Mouse (Mus musculus): ENCODE results near the gene Olfr1427. TPM values are rescaled to one million over a fixed set of nuclear protein-coding genes. Genes with fewer than 3 reads are reported as not detected.
"Not testable (repeated sequence)": the region's sequence is repeated elsewhere in the genome, so short reads cannot be mapped to it uniquely, and the experiment has no call there.

The Olfr1427 gene
- polyA plus RNA-seq (2015; fragmentation: Nextera tagmentation; extraction: Ambion mirVana) = not detected in 2 replicates

DNA sequence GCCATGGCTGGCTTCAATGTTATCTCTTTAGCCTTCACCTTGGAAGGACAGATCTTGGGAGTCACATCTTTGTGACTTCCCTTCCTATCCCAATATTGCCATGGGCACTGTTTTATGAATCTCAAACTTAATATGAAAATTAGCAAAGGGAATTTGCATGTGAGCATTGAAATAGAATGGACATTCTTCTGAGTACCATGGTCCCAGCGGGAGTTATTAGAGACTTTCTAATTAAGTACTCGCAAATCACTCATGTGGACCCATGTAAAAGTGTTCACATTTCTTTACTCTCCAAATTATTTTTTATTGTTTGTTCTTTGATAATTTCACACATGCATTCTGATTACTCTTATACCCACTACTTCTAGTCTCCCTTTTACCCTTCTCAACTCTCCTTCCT, at the start of gene Olfr1427:
TSS of gene Olfr1427 (minus strand) at position 101 of the 400 bp plus-strand sequence.
- H3K4me1 ChIP-seq (replicated peaks) = no peaks in the 10 kb centered on the region
- no peak within 1 kb of the TSS for H3K4me2 ChIP-seq
- no peak for ATAC-seq (ENCODE audit: low FRiP score)
- H3K27me3 ChIP-seq = no peaks in the 10 kb centered on the region
- 91% methylated on average over 2 of the region's 2 CpGs for WGBS
- no peaks in the 10 kb centered on the region for H3K36me3 ChIP-seq
- H3K4me3 ChIP-seq = no peak within 1 kb of the TSS
- H3K9ac ChIP-seq = no peak within 1 kb of the TSS
- no peaks in the 10 kb centered on the region for H3K9me3 ChIP-seq
- H3K27ac ChIP-seq = no peak within 1 kb of the TSS

DNA sequence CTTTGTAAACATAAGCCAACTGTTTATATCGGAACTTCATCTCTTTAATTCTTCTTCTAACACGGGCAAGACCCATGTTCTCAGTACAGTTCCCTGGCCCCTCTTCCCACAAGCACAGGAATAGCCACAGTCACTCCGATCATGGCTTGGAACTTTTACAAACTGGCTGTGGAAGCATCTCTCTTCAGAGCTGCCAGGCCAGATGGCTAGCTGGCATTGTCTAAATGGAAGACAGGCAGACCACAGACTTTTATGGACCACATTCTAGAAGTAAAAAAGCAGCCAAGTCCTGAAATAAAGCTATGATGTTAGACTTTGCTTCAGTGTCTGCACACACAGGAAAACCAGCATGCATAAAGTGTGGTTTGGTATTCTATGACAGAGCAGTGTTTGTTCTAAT, 42.3 kb upstream of the Olfr1427 start:
- no peak for ATAC-seq (ENCODE audit: low FRiP score)
- Histone ChIP-seq H3K9ac (no peak overlapping the region), H3K4me1 (replicated peaks) (no peaks in the 10 kb centered on the region), H3K36me3 (no peaks in the 10 kb centered on the region), H3K27ac (no peak overlapping the region), H3K4me3 (no peak overlapping the region), H3K27me3 (no peaks in the 10 kb centered on the region), H3K9me3 (no peaks in the 10 kb centered on the region), H3K4me2 (no peak overlapping the region)
- WGBS = 95% methylated on average over 3 of the region's 3 CpGs

DNA sequence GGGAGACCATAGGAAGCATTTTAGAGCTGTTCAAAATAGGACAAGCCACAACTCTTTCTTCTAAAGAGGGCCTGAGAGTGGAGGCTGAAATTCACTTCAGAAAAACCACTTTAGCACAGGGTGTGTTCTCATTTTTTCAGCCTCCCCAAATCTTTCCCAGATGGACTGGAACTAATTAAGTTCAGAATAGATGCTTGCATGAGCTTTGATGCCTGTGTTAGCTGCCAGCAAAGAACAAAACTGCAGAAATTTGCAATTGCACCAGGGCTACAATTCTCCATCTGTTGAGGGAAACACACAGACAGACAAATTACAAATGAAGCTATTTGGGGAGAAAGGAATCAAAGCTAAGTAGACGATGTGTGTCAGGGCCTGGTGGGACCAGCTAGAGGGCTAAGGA, 40.2 kb upstream of the Olfr1427 start:
- H3K27ac ChIP-seq = no peak overlapping the region
- no peak for ATAC-seq (ENCODE audit: low FRiP score)
- no peak overlapping the region for H3K9ac ChIP-seq
- H3K9me3 ChIP-seq = no peaks in the 10 kb centered on the region
- H3K4me1 ChIP-seq (replicated peaks) = no peaks in the 10 kb centered on the region
- H3K27me3 ChIP-seq = no peaks in the 10 kb centered on the region
- no peak overlapping the region for H3K4me3 ChIP-seq
- H3K36me3 ChIP-seq = no peaks in the 10 kb centered on the region
- H3K4me2 ChIP-seq = no peak overlapping the region
- WGBS = 51% methylated on average over 1 of the region's 1 CpGs

DNA sequence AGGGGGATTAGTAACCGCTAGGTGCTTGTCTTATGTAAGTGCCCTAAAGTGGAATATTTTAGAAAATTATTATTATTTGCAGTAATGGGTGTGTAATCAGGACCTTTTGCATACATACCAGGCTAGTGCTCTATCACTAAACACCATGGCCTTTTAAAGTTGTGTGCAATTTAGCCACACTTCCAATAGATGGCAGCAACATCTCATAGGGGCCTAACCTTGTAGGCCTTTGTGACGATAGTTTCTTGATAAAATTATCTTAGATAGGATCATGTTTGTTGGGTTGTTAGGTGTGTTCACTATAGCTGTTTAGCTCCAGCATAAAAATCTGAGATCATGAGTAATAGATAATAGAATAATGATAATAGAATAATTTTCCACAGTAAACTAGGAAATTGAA, 31.2 kb upstream of the Olfr1427 start:
- no peak overlapping the region for H3K9ac ChIP-seq
- WGBS = 39% methylated on average over 2 of the region's 2 CpGs
- H3K27me3 ChIP-seq = no peaks in the 10 kb centered on the region
- H3K36me3 ChIP-seq = no peaks in the 10 kb centered on the region
- no peak overlapping the region for H3K27ac ChIP-seq
- ATAC-seq (ENCODE audit: low FRiP score) = no peak
- H3K4me2 ChIP-seq = no peak overlapping the region
- no peaks in the 10 kb centered on the region for H3K4me1 ChIP-seq (replicated peaks)
- no peak overlapping the region for H3K4me3 ChIP-seq
- H3K9me3 ChIP-seq = no peaks in the 10 kb centered on the region

DNA sequence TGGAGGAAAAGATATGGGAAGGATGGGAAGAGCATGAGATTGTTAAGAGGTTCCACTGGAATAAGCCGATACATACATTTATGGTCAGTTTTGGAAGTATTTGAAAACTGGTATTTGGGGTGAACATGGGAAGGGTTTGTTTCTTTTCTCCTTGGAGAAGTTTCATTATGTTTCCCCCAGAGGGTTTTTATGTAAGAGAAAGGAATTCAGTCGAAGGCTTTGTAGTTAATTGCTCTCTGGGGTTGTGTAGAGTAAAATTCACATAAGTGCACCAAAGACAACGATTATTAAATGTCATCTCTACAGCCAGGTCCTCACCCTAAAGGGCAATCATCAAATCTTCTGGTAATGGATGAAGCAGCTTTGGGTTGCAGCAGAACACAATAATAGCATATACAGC, 20.0 kb upstream of the Olfr1427 start, which contains the start of gene Olfr76:
TSS of gene Olfr76 (minus strand) at position 101 of the 400 bp plus-strand sequence.
- Histone ChIP-seq H3K27me3 (no peaks in the 10 kb centered on the region), H3K9me3 (no peaks in the 10 kb centered on the region), H3K4me2 (no peak within 1 kb of the TSS), H3K4me1 (replicated peaks) (no peaks in the 10 kb centered on the region), H3K36me3 (no peaks in the 10 kb centered on the region), H3K4me3 (no peak within 1 kb of the TSS), H3K27ac (no peak within 1 kb of the TSS), H3K9ac (no peak within 1 kb of the TSS)
- WGBS = 83% methylated on average over 3 of the region's 3 CpGs
- no peak for ATAC-seq (ENCODE audit: low FRiP score)

DNA sequence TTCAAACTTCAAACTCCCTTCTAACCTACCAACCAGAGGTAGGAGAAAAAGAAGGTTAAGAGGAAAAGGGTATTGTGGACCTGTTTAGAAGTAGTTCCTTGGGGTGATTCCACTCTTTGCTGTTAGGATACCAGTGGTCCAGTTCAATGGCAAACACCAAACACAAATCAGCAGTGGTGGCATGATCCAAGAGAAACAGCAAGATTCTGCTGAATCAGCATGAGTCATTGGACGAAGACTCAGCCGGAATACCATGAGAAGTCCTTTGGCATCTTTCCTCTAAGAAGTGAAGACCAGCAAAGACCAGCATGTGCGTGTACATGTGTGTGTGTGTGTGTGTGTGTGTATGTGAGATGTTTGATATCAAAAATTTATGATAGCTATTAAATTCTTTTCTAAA, 13.3 kb upstream of the Olfr1427 start:
- no peaks in the 10 kb centered on the region for H3K27me3 ChIP-seq
- H3K4me2 ChIP-seq = no peak overlapping the region
- no peak overlapping the region for H3K27ac ChIP-seq
- no peak for ATAC-seq (ENCODE audit: low FRiP score)
- no peaks in the 10 kb centered on the region for H3K36me3 ChIP-seq
- H3K9ac ChIP-seq = no peak overlapping the region
- no peaks in the 10 kb centered on the region for H3K4me1 ChIP-seq (replicated peaks)
- H3K9me3 ChIP-seq = no peaks in the 10 kb centered on the region
- WGBS = 95% methylated on average over 3 of the region's 3 CpGs
- no peak overlapping the region for H3K4me3 ChIP-seq

DNA sequence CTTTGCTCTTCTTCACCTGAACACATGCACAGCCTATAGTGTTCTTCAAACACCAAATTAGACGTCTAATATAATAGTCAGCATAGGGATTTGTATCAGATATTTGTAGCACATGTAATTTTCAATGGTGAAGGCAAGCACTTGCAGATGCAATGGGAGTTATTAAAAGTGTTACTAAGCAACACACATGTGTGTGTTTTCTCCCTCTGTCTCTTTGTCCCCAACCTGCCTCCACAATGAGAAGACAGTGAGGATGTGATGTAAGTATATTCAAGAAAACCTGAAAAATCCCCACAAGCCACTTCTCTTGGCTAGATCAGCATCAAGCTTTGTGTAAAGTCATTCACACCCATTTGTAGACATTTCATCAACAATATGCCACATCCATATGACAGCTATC, 12.7 kb upstream of the Olfr1427 start, which contains the start of gene Olfr1428:
TSS of gene Olfr1428 (minus strand) at position 101 of the 400 bp plus-strand sequence.
- H3K9me3 ChIP-seq = no peaks in the 10 kb centered on the region
- H3K27ac ChIP-seq = no peak within 1 kb of the TSS
- no peak within 1 kb of the TSS for H3K9ac ChIP-seq
- no peaks in the 10 kb centered on the region for H3K27me3 ChIP-seq
- ATAC-seq (ENCODE audit: low FRiP score) = no peak
- H3K36me3 ChIP-seq = no peaks in the 10 kb centered on the region
- WGBS = 85% methylated on average over 1 of the region's 1 CpGs
- no peak within 1 kb of the TSS for H3K4me3 ChIP-seq
- H3K4me2 ChIP-seq = no peak within 1 kb of the TSS
- no peaks in the 10 kb centered on the region for H3K4me1 ChIP-seq (replicated peaks)

DNA sequence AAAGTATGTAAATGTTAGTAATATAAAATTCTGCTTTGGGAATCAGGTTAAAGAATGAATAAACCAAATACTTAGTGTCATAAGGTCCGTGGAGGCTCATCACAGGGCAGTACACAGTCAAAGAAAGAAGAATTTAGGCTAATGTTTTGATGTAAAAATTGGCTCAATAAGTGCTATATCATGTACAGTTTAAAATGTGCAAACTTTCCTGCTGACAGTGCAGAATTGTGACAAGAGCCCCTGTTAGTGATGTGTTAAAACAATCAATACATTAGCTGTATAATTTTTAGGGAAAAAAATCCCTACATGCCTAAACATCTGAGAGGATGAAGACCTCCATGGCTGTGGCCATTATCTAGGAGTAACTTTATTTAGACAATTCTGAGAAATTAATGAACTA, 10.7 kb upstream of the Olfr1427 start:
- no peaks in the 10 kb centered on the region for H3K36me3 ChIP-seq
- no peak overlapping the region for H3K9ac ChIP-seq
- no peak overlapping the region for H3K27ac ChIP-seq
- WGBS = 67% methylated on average over 1 of the region's 1 CpGs
- no peak overlapping the region for H3K4me2 ChIP-seq
- no peaks in the 10 kb centered on the region for H3K9me3 ChIP-seq
- no peaks in the 10 kb centered on the region for H3K27me3 ChIP-seq
- H3K4me1 ChIP-seq (replicated peaks) = no peaks in the 10 kb centered on the region
- ATAC-seq (ENCODE audit: low FRiP score) = no peak
- H3K4me3 ChIP-seq = no peak overlapping the region

DNA sequence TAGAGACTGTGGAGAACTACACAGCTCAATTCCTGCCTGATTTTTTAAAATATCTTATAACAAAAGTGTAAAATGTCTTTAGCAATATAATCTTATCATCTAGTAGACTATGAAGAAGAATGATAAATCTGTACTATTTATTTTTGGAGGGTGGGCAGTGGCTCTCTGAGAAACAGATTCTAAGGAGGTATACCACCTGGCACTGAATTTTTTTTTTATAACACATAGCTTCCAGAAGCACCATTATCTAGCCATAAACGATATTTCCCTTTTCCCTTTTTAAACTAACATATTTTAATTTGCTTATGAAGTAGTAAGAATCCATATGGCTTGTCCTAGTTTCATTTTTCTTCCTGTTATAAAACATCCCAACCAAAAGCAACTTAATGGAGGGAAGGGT, 1.4 kb upstream of the Olfr1427 start:
- H3K27ac ChIP-seq = no peak overlapping the region
- no peaks in the 10 kb centered on the region for H3K4me1 ChIP-seq (replicated peaks)
- no peak for ATAC-seq (ENCODE audit: low FRiP score)
- WGBS = 65% methylated on average over 1 of the region's 1 CpGs
- no peaks in the 10 kb centered on the region for H3K36me3 ChIP-seq
- H3K4me3 ChIP-seq = no peak overlapping the region
- no peaks in the 10 kb centered on the region for H3K27me3 ChIP-seq
- H3K9ac ChIP-seq = no peak overlapping the region
- no peak overlapping the region for H3K4me2 ChIP-seq
- H3K9me3 ChIP-seq = no peaks in the 10 kb centered on the region

DNA sequence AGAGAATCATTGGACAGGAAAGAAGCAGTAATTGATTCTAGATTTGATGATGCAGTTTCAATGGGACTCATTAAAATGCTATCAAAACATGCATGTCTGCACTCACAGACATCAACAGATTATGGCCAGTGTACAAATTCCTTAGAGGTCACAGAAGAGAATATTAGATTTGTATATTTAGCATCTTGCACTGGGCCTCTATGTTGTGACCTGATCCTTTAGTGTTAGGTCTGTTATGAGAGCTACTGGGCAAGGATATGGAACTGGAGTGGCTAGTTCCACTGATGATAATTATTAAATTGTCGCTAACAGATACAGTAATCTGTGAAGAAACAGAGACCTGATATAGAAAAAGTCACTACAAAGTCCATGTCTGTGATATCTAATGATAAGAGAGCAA, 11.2 kb downstream of the Olfr1427 start, which contains the start of gene Olfr1426:
TSS of gene Olfr1426 (minus strand) at position 101 of the 400 bp plus-strand sequence.
- 91% methylated on average over 1 of the region's 1 CpGs for WGBS

DNA sequence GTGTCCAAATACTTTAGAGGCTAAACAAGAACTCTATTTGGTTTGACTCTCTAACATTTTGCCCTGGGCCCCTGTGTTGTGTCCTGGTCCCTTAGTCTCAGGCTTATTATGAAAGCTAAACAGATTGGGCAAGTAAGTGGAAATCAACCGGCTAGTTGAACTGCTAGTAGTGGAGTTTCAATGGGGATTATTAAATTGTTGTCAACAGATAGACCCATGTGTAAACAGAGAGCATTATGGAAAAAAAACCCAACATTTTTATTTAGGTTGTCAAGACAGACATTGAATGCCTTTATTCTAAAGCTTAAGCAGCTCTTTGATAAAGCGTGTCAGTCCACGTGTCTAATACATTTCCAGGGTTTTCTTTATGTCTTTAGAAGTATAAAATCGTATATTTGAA, 25.5 kb downstream of the Olfr1427 start, which contains the start of gene Olfr1425:
TSS of gene Olfr1425 (minus strand) at position 101 of the 400 bp plus-strand sequence.
- WGBS = 88% methylated on average over 4 of the region's 4 CpGs
- not testable (repeated sequence) for ATAC-seq (ENCODE audit: low FRiP score); H3K27me3 ChIP-seq

More for the DNA sequence above, 11.2 kb downstream of the Olfr1427 start, which contains the start of gene Olfr1426:
- no peaks in the 10 kb centered on the region for H3K27me3 ChIP-seq
- H3K4me3 ChIP-seq = no peak within 1 kb of the TSS
- no peaks in the 10 kb centered on the region for H3K36me3 ChIP-seq
- no peak within 1 kb of the TSS for H3K9ac ChIP-seq
- H3K4me1 ChIP-seq (replicated peaks) = no peaks in the 10 kb centered on the region
- no peak within 1 kb of the TSS for H3K4me2 ChIP-seq
- H3K9me3 ChIP-seq = no peaks in the 10 kb centered on the region
- H3K27ac ChIP-seq = no peak within 1 kb of the TSS
- ATAC-seq (ENCODE audit: low FRiP score) = no peak

DNA sequence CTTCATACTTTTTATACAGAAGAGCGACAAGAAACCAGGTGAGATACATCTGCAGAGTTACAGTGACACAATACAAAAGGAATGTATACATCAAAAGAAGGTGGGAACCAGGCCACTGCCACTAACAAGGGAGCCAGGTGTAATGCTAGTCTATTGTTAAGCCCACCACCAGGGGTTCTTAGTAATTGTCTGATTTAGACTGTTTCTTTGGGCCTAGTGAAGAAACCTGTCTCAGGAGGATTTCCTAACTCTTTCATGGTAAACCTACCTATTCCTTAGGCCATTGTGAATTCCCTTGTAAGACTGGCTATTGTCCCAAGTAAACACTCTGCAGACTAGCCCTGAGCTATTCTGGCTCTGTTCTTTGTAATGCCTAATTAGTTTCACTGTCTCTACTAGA, 33.6 kb downstream of the Olfr1427 start:
- not testable (repeated sequence) for H3K27ac ChIP-seq; H3K9ac ChIP-seq; H3K27me3 ChIP-seq; ATAC-seq (ENCODE audit: low FRiP score); H3K36me3 ChIP-seq; H3K4me2 ChIP-seq; H3K4me1 ChIP-seq (replicated peaks); H3K9me3 ChIP-seq; H3K4me3 ChIP-seq
- WGBS = 90% methylated on average over 1 of the region's 1 CpGs

More for the DNA sequence above, 25.5 kb downstream of the Olfr1427 start, which contains the start of gene Olfr1425:
- H3K27ac ChIP-seq; H3K4me3 ChIP-seq; H3K9me3 ChIP-seq; H3K9ac ChIP-seq; H3K36me3 ChIP-seq; H3K4me2 ChIP-seq; H3K4me1 ChIP-seq (replicated peaks): not testable (repeated sequence)

DNA sequence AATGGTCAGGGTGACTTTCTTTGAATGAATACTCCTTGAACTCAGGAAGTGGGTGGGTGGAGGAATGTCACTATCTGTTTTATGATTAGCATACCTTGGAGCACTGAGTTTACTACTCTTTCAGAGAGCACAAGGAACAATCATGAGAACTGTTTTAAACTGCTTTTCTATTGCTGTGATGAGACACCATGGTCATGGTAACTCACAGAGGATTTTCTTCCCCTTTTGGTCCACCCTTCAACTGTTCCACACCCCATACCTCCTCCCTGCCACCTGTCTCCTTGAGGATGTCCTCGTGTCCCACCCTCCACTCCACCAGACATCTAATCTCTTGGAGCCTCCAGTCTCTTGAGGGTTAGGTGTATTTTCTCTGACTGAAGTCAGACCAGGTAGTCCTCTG, 35.3 kb downstream of the Olfr1427 start:
- H3K4me1 ChIP-seq (replicated peaks) = not testable (repeated sequence)

More for the DNA sequence above, 35.3 kb downstream of the Olfr1427 start:
- not testable (repeated sequence) for H3K9ac ChIP-seq; H3K4me3 ChIP-seq; H3K27me3 ChIP-seq; H3K36me3 ChIP-seq; ATAC-seq (ENCODE audit: low FRiP score); H3K27ac ChIP-seq; H3K4me2 ChIP-seq; H3K9me3 ChIP-seq
- 77% methylated on average over 1 of the region's 1 CpGs for WGBS

Data from hindbrain, embryonic 13.5 days (tissue).